Mouse (Mus musculus) limb, embryonic 11.5 days (tissue): ENCODE measurements at regions not wholly inside any gene's neighbourhood (a gene's known extent, or its start where the extent isn't known, plus 50 kb on each side); places are given as distances from the start of the nearest gene placed in this dataset.

Experiments
- ATAC-seq: fragments of 200-750 bp; cut with Nextera tagmentation; 2 replicates; pipeline ENCODE4 v1.8.0; 2017; ENCODE audit warnings: low read depth; ENCODE audit not compliant: insufficient number of reproducible peaks, low FRiP score, low TSS enrichment
- DNase-seq: peaks from one replicate; pipeline ENCODE4 v3.0.0-alpha.2; 2015; ENCODE audit warnings: low spot score
- H3K27ac ChIP-seq: fragments of 300-500 bp; sonication (generic); replicated peaks from 2 replicates; pipeline ENCODE4 v1.5.1; 2014; ENCODE audit warnings: low read depth, mild to moderate bottlenecking, low read length
- H3K27me3 ChIP-seq: fragments of 300-500 bp; sonication (generic); 2 replicates; pipeline ENCODE4 v1.6.1; 2014; ENCODE audit warnings: mild to moderate bottlenecking, low read length, mixed read lengths; ENCODE audit not compliant: control insufficient read depth, insufficient read depth
- H3K36me3 ChIP-seq: fragments of 300-500 bp; sonication (generic); 2 replicates; pipeline ENCODE4 v1.6.1; 2014; ENCODE audit warnings: mild to moderate bottlenecking, low read length, moderate library complexity, mixed read lengths; ENCODE audit not compliant: control insufficient read depth, insufficient read depth
- H3K4me1 ChIP-seq: fragments of 300-500 bp; sonication (generic); 2 replicates; pipeline ENCODE4 v1.6.1; 2014; ENCODE audit warnings: low read length, mixed read lengths; ENCODE audit not compliant: control insufficient read depth, insufficient read depth
- H3K4me2 ChIP-seq: fragments of 300-500 bp; sonication (generic); 2 replicates; pipeline ENCODE4 v1.6.1; 2014; ENCODE audit warnings: low read depth, mild to moderate bottlenecking, moderate library complexity; ENCODE audit not compliant: severe bottlenecking
- H3K4me3 ChIP-seq: fragments of 300-500 bp; sonication (generic); 2 replicates; pipeline ENCODE4 v1.5.1; 2014; ENCODE audit warnings: low read depth, low read length
- H3K9ac ChIP-seq: fragments of 300-500 bp; sonication (generic); 2 replicates; pipeline ENCODE4 v1.6.1; 2014; ENCODE audit warnings: mild to moderate bottlenecking, low read length
- H3K9me3 ChIP-seq: fragments of 300-500 bp; sonication (generic); 2 replicates; pipeline ENCODE4 v1.6.1; 2016; ENCODE audit warnings: low read length; ENCODE audit not compliant: control insufficient read depth
- WGBS: fragments of 180-500 bp; shearing (Covaris S2); extraction: QIAGEN DNeasy Blood & Tissue Kit; methylation state at CpG from one replicate; pipeline ENCODE4 v1.1.7; 2014; 5-methylcytosine and 5-hydroxymethylcytosine counted together

DNA sequence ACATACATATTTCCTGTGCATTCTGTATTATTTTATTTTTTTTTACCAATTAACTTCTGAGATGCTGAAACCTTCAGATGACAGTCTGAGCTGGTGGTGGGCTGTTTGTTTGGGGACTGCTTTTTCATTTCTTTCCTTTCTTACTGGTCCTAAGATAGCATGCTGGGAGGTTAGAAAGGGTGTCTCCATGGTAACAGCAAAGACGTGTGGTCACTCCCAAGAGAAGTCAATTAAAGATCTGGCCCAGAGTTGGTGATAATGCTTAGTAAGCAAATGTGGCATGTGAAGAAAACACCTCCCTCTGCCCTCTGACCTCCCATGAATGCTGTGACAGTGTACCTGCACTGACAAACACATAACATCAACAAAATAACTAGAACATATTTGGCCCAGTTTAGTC lies 142.5 kb downstream of the Med10 start:
- whole genome bisulfite sequencing, result 13% methylated on average over 1 of the region's 1 CpGs
- no peaks in the 10 kb centered on the region for H3K36me3 ChIP-seq
- no peak for DNase-seq
- H3K9ac ChIP-seq, result no peak overlapping the region
- H3K27me3 ChIP-seq, result no peaks in the 10 kb centered on the region
- H3K4me3 ChIP-seq, result no peak overlapping the region
- no peak overlapping the region for H3K4me2 ChIP-seq
- no peak for ATAC-seq
- H3K9me3 ChIP-seq, result no peaks in the 10 kb centered on the region
- H3K27ac ChIP-seq, result no peak overlapping the region
- no peaks in the 10 kb centered on the region for H3K4me1 ChIP-seq

DNA sequence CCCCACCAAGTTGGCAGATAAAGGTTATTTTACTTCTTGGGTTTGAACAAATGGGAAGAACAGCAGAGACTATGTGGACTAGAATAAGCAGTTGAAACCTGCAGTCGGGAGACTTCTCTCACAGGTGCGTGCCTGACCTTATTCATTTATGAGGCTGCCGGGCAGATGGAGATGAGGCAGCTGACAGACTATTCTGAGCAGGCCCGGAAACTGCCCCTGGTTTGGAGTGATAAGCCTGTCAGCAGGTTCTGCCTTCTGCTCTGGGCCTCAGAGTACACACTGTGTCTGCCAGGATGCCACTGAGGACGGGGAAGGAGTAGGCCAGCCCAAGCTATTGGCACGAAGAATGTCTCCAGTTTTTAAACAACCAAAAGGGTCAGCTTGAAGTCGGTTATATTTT lies 144.4 kb downstream of the Med10 start:
- ATAC-seq (no peak), DNase-seq (no peak)
- no peaks in the 10 kb centered on the region for H3K9me3 ChIP-seq
- H3K4me1 ChIP-seq, result no peaks in the 10 kb centered on the region
- no peaks in the 10 kb centered on the region for H3K27me3 ChIP-seq
- no peaks in the 10 kb centered on the region for H3K36me3 ChIP-seq
- H3K9ac ChIP-seq, result no peak overlapping the region
- H3K27ac ChIP-seq, result no peak overlapping the region
- H3K4me2 ChIP-seq, result no peak overlapping the region
- H3K4me3 ChIP-seq, result no peak overlapping the region
- WGBS, result 85% methylated on average over 7 of the region's 7 CpGs

DNA sequence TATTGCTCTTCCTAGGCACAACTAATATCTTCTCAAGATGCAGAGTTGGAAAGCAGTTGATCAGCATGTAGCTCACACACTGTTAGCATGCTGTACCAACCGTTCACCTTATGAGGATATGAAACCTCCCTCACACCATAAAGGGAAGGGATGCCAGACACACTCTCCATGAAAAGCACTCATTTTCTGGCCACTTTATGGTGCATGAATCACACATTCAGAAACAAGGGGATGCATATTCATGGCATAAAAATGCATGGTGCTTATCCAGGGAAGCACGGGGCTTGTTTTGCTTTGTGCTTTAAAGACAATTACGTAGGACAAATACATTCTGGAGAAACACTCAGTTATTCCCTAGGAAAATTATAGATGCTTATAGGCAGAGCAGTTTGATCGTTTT lies 149.9 kb downstream of the Med10 start:
- no peak overlapping the region for H3K4me2 ChIP-seq
- H3K9ac ChIP-seq, result no peak overlapping the region
- ATAC-seq, result no peak
- H3K4me1 ChIP-seq, result no peaks in the 10 kb centered on the region
- no peaks in the 10 kb centered on the region for H3K36me3 ChIP-seq
- no peak overlapping the region for H3K27ac ChIP-seq
- DNase-seq, result no peak
- H3K9me3 ChIP-seq, result no peaks in the 10 kb centered on the region
- no peak overlapping the region for H3K4me3 ChIP-seq
- H3K27me3 ChIP-seq, result no peaks in the 10 kb centered on the region
- WGBS, result 85% methylated on average over 4 of the region's 4 CpGs

DNA sequence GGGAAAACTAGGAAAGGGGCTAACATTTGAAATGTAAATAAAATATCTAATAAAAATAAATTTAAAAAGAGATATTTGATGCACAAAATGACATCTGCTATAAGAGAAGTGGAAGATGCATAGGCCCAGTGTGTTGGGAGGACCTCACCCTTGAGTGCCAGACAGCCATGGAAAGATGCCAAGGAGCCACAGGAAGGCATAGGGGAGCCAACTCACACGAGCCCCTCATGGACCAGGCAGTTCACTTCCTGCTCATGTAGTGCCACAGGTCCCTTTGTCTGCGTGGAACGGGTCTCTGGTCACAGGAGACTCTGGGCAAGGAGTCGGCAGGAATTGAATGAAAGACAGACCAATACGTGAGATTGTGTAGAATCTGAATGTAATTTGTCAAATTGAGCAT lies 152.0 kb downstream of the Med10 start:
- ATAC-seq (no peak), DNase-seq (no peak)
- WGBS, result 76% methylated on average over 5 of the region's 5 CpGs
- Histone ChIP-seq H3K27ac (no peak overlapping the region), H3K4me3 (no peak overlapping the region), H3K9me3 (no peaks in the 10 kb centered on the region), H3K4me2 (no peak overlapping the region), H3K36me3 (no peaks in the 10 kb centered on the region), H3K9ac (no peak overlapping the region), H3K4me1 (no peaks in the 10 kb centered on the region), H3K27me3 (no peaks in the 10 kb centered on the region)

DNA sequence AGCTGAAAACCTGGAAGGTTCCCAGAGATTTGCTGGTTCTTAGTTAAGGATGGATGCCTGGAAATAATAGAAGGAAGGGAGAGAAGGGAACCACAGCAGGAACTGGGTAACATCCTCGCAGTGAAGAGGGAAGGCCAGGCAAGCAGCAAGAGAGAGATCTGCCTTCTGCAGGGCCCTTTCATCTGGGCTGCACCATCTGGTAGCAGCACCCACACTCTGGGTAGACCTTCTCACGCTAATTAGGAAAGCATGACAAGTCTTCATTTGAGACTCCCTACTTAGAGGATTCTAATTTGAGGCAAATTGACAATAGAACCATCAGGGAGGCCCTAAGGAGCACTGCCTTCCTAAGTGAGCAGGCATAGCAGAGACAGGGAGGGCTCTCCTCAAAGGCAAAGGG lies 153.3 kb downstream of the Med10 start:
- ATAC-seq (no peak), DNase-seq (no peak)
- Histone ChIP-seq H3K4me1 (no peaks in the 10 kb centered on the region), H3K4me2 (no peak overlapping the region), H3K27me3 (no peaks in the 10 kb centered on the region), H3K27ac (no peak overlapping the region), H3K9ac (no peak overlapping the region), H3K9me3 (no peaks in the 10 kb centered on the region), H3K4me3 (no peak overlapping the region), H3K36me3 (no peaks in the 10 kb centered on the region)
- WGBS, result 52% methylated on average over 2 of the region's 2 CpGs

DNA sequence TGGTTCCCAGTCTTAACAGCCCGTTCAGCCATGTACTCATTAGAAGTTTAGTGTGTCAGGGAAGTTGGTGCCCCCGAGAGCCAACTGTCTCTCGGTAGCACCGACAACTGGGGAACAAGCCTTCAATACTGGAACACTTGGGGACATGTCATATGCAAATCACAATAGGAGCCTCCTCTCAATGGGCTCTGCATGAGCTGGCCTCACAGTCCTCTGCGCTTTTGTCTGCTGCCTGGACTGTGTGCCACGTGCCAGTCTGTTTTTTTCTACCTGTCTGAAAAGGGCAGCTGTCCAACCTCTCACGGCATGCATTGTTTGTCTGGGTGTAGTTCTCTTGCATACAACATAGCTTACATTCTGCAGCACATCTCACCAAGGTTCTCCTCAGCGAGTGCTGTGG lies 161.7 kb downstream of the Med10 start:
- H3K4me2 ChIP-seq, result no peak overlapping the region
- H3K9me3 ChIP-seq, result no peaks in the 10 kb centered on the region
- no peak overlapping the region for H3K9ac ChIP-seq
- H3K36me3 ChIP-seq, result no peaks in the 10 kb centered on the region
- H3K4me3 ChIP-seq, result no peak overlapping the region
- no peak overlapping the region for H3K27ac ChIP-seq
- H3K27me3 ChIP-seq, result no peaks in the 10 kb centered on the region
- no peak for ATAC-seq
- H3K4me1 ChIP-seq, result no peaks in the 10 kb centered on the region
- no peak for DNase-seq
- WGBS, result 84% methylated on average over 8 of the region's 8 CpGs

DNA sequence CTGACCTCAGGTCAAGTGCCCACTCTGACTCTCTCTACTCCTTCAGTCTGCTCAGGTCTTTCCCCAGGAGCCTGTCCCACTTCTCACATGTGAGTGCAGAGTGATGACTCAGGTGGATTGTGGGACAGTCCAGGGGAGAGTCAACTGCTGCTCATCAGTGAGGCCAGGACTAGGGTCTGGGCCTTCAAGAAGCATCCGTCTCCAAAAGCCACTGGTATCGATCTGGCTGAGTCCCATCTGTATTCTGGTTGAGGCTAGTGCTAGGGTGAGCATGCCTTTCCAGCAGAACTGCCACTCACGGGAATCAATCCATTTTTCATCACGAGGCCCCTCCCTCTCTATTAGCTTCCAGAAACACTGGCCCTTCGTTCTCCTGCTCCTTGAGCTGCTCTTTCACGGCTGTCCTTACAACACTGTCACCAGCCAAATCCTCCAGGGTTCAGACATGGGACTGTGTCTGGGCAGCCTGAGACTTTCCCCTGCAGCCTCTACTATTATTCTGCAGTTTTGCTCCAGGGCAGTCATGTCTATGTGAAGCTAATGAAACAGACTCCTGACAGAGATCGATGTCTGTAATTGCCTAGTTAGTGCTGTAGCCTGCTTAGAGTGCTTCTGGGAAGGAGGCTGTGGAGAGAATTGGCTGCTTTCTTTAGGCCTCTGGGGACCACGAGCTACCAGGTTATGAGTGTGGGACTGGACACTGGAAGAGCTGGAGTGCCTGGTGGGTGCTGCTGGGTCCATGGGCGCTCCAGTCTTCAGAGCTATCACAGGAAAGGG lies 169.3 kb downstream of the Med10 start:
- H3K9ac ChIP-seq, result no peak overlapping the region
- H3K36me3 ChIP-seq, result no peaks in the 10 kb centered on the region
- ATAC-seq, result no peak
- 79% methylated on average over 9 of the region's 9 CpGs for WGBS
- no peak overlapping the region for H3K4me2 ChIP-seq
- no peak overlapping the region for H3K4me3 ChIP-seq
- H3K4me1 ChIP-seq, result no peaks in the 10 kb centered on the region
- no peak overlapping the region for H3K27ac ChIP-seq
- no peak for DNase-seq
- H3K27me3 ChIP-seq, result no peaks in the 10 kb centered on the region
- H3K9me3 ChIP-seq, result no peaks in the 10 kb centered on the region

DNA sequence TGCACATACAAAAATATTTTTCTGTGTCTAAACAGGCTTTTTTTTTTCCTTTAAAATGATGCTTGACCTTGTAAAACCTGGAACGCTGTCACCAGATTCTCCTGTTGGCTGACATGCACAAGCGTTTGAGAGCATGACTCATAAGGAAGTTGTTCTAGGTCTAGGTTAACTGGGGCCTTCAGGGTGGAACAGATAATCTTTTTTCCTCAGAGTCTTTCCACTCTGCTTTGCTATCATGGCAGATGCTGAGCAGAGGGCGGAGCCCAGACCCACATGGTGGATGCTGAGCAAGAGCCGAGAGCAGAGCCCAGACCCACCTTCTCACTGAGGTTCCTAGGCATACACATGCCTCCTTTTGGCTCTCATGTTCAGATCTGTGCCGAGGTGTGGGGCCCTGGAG lies 172.6 kb downstream of the Med10 start:
- Histone ChIP-seq H3K4me3 (no peak overlapping the region), H3K27ac (no peak overlapping the region), H3K36me3 (no peaks in the 10 kb centered on the region), H3K4me1 (no peaks in the 10 kb centered on the region), H3K27me3 (no peaks in the 10 kb centered on the region), H3K9me3 (no peaks in the 10 kb centered on the region), H3K4me2 (no peak overlapping the region), H3K9ac (no peak overlapping the region)
- DNase-seq (no peak), ATAC-seq (no peak)
- 78% methylated on average over 5 of the region's 5 CpGs for WGBS

DNA sequence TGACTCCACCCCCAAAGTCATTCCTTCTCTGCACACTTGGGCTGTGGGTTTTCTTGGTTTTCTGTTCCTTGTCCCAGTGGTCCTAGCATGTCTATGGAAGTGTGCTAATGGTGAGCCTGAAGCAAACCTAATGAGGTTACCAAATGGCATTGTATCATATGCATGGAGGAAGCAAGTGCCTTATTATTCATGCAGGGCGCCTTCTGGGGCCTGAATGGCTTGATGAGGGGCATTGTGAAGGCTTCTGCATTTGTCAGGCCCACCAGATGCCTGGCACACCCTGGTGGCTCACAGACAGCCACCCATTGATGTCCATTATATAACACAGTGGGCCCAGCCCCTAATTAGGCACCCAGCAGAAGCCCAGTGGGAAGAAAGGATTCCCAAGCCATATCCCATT lies 182.0 kb downstream of the Med10 start:
- H3K4me3 ChIP-seq, result no peak overlapping the region
- ATAC-seq (no peak), DNase-seq (no peak)
- H3K36me3 ChIP-seq, result no peaks in the 10 kb centered on the region
- WGBS, result 70% methylated on average over 1 of the region's 1 CpGs
- H3K9ac ChIP-seq, result no peak overlapping the region
- no peaks in the 10 kb centered on the region for H3K27me3 ChIP-seq
- H3K9me3 ChIP-seq, result no peaks in the 10 kb centered on the region
- H3K4me2 ChIP-seq, result no peak overlapping the region
- peaks cover 5% of the 10 kb centered on the region; the same call in 1 of the 2 replicates for H3K4me1 ChIP-seq
- H3K27ac ChIP-seq, result no peak overlapping the region
